Mouse (Mus musculus): ENCODE measurements around the gene Ubox5.
"Not testable (repeated sequence)": the region's sequence is repeated elsewhere in the genome, so short reads cannot be mapped to it uniquely, and the experiment has no call there.

Ubox5 gene

DNA sequence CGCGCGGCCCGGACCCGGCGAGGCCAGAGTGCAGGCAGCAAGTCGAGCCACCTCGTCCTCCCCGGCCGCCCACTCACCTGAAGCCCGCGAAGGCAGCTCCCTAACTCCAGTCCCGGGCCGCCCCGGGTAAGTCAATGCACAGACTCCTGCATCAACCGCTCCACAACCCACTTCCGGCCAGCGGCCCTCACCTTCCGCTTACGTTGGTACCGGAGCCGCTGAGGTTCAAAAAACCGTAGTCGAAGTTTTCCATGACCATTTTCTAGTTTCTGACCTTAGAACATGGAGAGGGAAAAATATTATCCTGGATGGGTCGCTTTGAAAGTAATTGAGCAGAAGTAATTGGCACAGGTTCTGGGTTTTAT is at the start of gene Ubox5, which contains the start of gene Fastkd5:
Gene Ubox5, minus strand, starts transcription at position 200 of the 365 bp plus-strand sequence.
Gene Fastkd5, minus strand, starts transcription at position 189 of the 365 bp plus-strand sequence.
- peak; percentile 94 for DNase-seq

DNA sequence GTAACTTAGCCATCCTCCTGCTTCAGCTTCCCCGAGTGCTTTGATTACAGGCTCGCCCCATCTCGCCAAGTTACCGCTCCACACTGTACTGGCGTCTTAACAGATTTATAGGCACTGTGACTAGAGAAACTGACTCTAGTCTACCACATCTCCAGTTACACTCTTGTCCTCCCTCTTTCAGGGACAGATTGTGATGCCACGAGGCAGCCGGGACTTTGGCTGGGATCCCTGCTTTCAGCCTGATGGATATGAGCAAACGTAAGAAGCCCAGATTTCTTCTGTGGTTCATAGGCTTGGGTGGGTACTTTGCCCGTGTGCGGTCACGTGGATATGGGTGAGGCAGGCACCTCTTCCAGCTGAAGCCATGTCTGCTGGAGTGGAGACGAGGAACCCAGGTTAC is 49.3 kb upstream of the Ubox5 start:
- DNase-seq = no peak

DNA sequence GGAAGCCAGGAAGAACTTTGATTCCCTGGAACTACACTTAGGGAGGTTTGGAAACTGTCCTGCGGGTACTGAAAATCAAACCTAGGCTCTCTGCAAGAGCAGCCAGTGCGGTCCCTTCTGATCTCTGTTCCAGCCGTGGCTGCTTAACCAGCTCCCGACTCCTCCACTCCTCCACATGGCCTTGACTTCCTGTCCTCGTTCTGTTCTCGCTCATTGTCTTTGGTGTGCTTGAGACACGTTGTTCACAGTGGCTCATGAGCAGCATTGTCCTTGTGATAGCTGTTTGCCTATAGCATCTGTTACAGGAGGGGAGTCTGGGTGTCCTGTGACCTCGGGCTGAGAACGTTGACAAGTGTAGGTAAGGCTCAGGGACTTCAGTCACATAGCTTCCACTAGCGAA is 47.4 kb upstream of the Ubox5 start:
- no peak for DNase-seq

DNA sequence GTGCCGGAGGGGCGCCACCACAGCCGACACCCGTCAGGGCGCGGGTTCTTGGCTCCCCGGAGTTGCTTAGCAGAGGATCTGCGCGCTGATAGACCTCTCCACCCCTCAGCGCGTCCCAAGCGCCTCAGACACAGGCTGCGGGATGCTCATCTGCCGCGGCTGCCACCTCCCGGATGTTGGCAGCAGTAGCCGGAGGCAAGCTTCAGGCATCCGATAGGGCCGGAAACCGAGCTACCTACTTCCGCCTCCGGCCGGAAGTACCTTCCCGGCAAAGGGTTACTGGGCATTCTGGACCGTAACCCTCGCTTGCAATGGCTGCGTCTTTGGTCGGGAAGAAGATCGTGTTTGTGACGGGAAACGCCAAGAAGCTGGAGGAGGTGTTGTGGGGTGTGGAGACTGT is 37.7 kb upstream of the Ubox5 start, which contains the start of gene Itpa:
Gene Itpa, plus strand, starts transcription at position 52 of the 400 bp plus-strand sequence.
- peak; percentile 86 for DNase-seq

DNA sequence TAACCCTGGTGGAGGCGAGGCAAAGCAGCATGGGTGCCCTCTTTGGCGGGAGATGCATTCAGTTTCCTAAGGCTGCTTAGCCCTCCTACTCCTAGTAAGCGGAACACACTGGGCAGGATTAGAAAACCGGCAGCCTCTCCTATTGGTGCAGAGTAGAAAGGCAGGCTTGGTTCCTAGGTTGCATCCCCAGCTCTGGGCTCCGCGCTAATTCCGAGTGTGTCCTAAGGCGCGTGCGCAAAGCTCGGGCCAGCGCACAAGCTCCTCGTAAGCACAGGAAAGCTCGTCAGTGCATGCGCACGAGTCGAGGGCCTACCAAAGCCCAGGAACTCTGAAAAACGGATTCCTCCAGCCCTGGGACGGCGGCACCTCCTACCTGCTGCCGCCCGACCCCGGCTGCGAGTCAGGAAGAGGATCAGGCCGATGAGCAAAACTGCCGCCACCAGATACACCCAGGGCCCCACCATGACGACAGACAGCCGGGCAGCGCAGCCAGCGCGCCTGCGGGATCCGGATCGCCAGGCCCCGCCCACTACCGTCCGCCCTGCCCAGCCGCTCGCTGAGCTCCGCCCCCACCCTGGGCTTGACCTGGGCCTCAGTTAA is 34.4 kb upstream of the Ubox5 start, which contains the start of gene Ddrgk1:
Gene Ddrgk1, minus strand, starts transcription at position 558 of the 600 bp plus-strand sequence.
- peak; percentile 96 for DNase-seq

DNA sequence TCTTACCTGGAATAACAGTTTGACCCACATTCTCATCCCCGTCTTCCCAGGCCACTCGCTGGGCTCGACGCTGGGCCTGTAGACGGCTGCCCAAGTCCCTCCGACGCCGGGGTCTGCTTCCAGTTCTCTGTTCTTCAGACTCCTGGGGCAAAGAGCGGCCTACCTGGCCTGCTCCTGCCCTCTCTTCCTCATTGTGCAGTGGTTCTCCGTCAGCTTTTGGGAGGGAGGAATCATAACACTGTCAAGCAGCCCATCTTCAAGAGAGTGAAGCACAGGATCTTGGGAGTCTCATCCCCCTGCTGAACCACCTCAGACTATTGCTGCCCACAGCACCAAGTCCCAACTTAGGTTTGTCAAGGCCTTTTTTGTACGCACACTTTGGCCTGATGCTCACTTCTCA is 33.5 kb upstream of the Ubox5 start:
- DNase-seq = no peak

DNA sequence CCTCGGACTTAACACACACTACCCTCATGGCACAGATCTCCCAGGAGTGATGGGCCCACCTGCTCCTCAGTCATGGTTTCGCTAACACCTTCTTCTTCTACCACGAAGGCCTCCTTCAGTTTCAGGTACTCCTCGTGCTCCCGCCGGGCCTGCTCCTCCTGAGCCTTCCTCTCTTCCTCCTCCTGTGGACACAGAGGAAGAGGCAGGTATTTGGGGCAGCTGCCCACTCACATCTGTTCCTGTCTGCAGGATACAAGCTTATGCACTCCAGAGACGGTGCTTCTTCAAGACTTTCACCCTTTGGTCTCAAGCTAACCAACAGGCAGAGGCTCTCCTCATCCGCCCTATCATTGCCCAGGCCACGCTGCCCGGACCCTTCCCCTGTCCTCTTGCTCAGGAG is 28.7 kb upstream of the Ubox5 start:
- no peak for DNase-seq

DNA sequence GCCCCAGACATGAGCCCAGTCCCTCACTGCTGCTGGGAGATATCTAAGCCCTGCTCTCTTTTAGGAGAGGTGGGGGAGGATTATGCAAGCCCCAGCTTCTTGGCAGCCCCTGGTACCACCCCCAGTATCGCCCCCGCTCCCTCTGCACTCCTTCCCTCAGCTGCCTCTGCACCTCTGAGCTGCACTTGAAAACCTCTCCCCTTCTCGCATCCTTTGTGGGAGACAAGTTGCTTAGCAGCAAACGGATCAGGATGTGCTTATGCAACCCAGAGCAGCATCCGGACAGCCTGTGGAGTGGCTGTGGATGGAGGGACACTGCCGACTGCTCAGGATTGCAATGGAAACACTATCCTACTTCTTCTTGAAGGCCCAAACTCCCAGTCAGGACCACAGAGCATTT is 27.7 kb upstream of the Ubox5 start:
- no peak for DNase-seq

DNA sequence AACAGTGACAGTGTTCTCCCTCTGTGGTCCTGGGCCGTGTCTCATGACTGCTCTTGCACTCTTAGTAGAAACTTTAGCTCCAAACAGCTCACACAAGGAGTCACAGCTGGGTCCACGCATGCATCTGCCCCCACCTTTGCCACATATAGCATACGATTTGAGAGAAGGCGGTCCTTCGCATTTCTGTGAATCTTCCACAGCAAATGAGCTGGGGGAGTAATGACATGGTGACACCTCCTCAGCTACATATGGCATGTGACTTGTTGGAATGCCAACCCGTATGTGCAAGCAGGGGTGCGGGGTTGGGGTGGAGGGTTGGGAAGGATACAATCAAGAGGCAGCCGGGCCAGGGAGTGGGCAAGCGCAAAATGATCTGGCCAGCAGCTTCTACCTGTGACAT is 26.7 kb upstream of the Ubox5 start:
- DNase-seq = no peak

DNA sequence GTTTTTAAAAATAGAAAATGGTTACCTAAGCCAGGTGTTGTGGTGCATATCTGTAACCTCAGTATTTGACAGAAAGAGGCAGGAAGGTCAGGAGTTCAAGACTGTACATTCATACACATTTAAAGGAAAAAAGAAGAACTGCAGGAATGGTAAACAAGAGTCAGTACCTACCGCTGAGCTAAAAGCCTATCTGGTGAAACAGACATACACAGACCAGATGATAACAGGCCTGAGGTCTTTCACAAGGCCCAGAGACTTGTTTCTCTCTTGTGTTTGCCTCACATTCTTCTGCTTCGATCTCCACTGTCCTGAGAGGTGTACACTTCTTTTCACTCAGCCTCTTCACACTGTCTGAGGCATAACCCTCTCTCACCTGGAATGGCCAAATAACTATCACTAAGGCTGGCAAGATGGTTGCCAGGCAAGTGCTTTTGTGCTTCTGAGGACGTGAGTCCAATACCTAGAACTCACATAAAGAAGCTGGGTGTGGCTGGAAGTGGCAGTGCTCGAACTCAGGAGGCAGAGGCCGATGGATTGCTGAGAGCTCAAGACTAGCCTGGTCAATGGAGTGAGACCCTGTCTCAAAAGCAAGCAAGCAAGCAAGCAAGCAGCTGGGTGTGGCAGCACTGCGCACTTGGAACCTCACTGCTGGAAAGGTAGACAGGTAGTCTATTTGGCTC is 26.0 kb upstream of the Ubox5 start:
- DNase-seq = no peak

DNA sequence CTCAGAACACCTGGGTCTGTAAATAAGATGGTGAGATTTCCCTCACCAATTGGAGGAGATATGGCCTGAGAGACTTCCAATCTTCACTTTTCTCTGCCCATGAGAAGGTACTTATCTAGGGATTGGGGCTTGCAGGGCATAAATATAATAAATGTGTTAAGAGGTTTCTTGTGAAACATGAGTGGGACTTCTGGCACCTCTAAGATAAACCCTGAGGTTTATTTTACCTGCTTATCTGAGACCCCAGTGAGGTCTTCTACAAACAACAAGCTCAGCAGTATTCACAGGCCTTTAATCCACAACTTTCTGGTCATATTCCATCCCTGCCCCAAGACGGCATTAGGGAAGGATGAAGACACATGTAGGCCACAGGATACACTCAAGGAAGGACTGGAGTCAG is 23.9 kb upstream of the Ubox5 start:
- no peak for DNase-seq

DNA sequence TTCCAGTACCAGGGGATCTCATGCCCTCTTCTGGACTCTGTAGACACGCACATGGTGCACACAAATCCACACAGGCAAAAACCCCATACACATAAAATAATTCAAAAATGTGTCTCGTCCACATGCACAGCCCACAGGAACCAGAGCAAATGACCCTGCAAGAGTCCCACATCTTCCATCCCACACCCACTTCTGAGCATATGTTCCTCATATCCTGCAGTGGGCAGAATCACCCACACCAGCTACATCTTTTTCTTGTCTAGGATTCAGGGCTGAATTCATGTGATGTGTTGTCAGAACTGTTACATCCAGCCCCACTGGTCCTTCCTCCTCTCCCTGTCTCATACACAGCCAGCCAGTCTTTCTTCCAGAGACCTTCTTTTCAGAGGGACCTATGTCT is 23.5 kb upstream of the Ubox5 start:
- no peak for DNase-seq

DNA sequence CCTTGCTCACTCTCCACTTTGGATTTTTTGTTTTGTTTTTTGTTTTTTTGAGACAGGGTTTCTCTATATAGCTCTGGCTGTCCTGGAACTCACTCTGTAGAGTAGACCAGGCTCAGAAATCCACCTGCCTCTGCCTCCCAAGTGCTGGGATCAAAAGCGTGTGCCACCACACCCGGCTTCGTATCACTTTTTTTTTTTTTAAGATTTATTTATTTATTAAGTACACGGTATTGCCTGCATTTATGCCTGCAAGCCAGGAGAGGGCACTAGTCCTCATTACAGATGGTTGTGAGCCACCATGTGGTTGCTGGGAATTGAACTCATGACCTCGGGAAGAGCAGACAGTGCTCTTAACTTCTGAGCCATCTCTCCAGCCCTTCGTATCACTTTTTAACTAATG is 19.2 kb upstream of the Ubox5 start:
- DNase-seq = not testable (repeated sequence)

DNA sequence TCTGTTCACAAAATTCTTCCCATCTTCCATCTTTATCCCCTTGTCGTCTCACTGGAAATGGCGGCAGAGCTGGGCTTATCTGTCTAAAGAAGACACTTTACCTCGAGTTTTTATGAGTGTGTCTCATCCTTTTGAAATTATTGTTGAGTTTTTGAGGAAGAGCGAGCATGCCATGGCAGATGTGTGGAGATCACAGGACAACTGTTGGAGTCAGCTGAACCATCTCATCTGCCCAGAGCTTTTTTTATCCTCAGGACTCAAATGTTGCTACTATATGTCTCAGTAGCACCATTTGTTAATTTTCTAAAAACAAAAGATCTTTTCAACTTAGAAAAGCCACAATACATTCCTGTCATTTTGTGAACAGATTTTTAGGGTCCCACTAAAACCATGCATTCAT is 15.4 kb upstream of the Ubox5 start:
- DNase-seq = no peak

DNA sequence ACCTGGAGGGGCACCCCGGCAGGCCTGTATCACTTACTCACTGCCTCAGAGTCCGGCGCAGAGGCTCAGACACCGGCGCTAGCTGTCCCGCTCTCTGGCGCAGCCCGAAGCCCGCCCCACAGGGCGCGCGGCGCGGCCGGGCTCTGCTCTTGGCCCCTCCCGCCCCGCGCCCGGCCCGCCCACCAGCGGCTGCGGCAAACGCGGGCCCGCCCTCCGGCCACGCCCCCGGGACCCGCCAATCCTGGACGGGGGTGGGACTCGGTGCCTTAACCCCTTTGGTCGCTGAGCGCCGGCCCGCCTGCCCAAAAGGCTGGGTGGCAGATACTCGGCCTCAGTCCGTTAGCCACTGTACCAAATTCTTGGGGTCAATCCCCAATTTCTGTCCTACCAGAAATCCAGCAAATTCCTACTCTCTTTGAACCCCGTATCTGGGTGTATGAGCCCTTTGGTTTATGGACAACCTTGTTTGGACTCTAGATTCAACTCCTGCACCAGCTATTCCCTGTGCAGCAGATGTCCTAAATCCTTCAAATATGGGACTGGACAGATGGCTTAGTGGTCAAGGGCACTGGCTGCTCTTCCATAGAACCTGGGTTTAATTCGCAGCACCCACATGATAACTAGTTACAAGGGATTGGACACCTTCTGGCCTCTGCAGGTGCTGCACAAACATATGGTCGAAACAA is 13.0 kb upstream of the Ubox5 start, which contains the start of gene Lzts3:
Gene Lzts3, minus strand, starts transcription at position 120 of the 686 bp plus-strand sequence.
- peak; percentile 93 for DNase-seq

DNA sequence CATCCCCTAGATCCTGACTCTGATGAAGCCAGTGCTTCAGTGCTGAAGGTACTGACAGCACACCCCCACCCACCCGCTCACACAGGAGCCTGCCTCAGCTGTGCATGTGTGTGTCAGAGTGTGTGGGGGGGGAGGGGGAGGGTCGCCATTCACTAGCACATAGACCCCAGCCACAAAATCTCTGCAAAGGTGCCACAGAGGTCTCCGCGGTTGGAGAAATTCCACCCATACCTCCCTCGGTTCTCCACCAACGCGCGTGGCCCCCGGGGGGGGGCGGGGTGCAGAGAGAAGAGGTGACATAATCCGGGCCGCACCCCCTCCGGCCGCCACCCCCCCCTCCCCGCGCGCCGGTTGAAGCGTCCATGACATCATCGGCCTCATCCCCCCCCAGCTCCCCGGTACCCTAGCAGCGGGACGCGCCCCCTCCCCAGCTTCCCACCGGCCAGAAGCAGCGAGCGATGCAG is 12.4 kb upstream of the Ubox5 start:
- DNase-seq = no peak

DNA sequence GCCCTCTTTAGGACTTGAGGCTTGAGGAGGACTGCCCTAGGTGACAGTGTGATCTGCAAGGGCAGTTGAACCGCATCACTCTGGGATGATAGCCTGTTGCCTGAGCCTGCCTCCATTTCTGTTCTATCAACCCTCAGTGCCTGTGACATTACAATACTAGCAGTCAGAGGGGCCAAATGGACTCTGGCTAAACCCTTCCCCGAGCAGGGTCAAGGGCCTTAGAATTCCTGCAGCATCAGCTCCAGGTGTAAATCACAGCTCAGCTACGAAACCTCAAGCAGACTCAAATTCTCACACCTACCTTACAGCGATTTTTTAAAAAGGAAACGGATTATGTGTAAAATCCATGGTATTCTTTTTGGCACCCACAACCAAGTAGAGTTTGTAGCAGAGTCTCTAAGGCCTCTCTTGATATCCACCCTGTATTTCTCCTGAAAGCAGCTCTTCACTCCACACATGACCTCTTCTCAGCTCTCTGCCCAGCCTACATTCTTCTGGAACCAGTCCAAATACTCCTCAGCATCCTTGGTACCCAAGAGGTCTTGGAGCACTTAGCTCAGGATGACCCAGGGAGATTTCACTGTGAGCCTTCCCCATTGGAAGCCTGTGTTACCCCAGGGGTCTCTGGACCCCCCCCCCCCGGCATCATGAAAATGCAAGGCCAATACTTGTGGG is 11.7 kb upstream of the Ubox5 start:
- DNase-seq = peak; percentile 23

DNA sequence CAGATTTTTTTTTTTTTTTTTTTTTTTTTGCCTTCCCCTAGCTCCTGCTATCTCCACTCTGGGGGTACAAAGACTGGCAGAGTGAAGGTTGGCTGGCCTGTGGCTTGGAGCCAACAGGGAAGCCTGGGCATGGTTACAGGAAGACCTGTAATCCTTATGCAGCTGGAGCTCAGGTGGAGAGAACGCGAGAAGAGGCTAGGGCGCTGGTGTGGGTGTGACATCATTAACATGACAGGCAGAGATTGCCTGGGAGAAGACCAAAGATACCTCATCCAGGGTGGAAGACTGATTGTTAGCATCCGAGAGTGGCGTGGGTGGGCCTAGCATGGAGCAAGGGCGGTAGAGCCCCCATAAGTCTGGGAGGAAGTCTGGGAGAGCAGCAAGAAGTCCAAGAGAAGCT is 9.4 kb upstream of the Ubox5 start:
- peak; percentile 51 for DNase-seq

DNA sequence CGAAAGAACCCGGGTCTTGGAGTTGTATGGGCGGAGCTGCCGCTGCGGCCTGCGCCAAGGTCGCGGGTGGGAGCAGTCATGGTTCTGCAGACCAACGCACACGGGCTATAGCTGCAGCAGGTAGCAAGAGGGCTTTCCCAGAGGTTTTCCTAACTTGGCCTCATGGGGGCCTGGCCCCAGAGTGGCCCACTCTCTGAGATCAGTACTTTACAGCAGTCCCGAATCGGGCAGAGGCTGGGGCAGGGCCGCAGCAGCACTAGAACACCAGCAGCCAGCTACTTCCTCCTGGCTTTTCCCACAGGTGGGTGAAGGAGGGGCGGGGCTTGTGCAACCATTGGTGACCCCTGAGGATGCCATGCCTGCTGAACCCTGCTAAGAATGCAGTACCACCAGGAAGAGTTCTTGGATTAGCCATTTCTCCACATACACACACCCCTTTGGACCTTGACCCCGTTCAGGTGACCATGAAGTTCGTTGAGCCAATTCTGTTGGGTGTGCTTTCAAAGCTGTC is 8.3 kb upstream of the Ubox5 start:
- peak; percentile 88 for DNase-seq

DNA sequence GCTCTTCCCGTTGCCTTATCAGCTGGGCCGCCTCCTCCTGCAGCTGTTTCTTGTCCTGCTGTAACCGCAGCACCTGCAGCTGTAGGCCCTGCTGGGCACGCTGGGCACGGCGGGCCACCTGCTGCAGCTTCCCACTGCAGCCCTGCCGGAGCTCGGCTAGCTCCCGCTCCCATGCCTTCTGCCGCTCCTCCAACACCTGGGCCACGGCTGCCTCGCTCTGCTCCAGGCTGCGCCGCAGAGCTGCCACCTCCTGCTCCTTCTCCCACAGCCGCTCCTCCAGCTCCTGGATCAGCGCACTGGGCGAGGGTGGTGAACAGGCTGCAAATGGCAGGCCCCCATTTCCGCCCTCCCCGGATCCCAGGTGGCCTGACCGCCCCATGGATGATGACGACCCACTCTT is 6.0 kb upstream of the Ubox5 start:
- peak; percentile 24 for DNase-seq

DNA sequence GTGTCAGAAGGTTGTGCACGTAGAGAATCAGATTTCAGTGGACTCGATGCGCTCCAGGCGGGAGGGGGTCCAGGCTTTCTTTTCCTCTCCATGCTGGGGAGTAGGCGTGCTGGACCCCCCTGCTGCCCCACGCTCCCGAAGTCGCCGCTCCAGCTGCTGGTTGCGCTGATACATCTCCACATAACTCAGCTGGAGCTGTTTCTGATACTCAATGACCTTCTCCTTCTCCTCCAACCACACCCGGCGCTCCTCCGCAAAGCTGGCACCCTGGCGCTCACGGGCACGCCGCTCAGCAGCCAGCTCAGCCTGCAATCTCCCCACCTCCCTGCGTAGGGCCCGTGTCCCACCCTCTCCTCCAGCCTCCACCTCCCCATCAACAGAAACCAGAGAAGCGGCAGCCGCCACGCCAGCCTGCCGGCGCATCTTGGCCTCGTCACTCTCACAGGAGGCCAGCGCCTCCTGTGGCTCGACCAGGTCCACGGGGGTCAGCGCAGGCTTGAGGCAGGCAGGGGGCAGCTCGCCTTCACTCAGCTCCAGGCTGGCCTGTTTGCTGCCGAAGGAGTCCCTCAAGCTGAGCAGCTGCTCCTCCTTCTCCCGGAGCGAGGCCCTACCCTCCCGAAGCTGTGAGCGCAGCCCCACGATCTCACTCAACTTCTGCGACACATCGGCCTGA is 5.0 kb upstream of the Ubox5 start:
- peak; percentile 32 for DNase-seq

DNA sequence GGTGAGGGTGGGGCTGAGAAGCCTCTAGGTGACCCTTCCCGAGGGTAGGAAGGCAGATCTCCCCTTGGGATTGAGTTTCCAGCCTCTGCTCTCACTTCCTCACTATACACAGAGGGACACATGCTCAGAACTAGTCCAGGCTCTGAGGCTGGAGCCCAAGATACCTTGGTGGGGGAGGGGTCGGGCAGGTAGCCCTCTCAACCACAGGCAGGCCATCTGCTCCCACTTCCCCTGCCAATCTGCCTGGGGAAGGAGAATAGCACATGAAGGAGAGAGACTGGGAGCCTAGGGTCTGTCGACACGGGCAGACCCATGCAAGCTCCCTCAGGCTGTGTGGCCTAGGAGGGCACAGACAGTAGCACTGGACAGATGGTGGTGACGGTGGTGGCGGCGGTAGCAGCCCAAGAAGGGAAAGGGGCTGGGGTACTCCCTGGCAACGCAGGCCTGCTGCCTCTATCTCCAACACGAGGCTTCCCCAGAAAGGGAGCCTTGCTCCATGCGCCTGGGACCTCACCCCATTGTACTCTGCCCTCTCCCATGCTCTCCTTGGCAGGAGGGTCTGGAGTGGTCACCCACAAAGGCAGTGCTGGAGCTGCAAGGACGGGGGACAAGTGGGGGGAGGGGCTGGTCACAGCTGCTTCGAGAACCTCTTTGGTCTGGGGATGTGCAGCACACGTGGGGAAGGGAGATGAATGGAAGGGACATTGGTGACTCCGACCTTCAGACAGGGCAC is 4.3 kb upstream of the Ubox5 start:
- no peak for DNase-seq

All from kidney, adult 18-20 months (tissue).